Mouse (Mus musculus): Measurements from ENCODE around the gene Nmur1. TPM values are rescaled to one million over a fixed set of nuclear protein-coding genes. Genes with fewer than 3 reads are reported as not detected.
"Not testable (repeated sequence)": the region's sequence is repeated elsewhere in the genome, so short reads cannot be mapped to it uniquely, and the experiment has no call there.

Nmur1 gene
- not detected for total RNA-seq (2021)
- long read RNA-seq, experiment 1, result 0 reads
- long read RNA-seq, experiment 2, result 0 reads

DNA sequence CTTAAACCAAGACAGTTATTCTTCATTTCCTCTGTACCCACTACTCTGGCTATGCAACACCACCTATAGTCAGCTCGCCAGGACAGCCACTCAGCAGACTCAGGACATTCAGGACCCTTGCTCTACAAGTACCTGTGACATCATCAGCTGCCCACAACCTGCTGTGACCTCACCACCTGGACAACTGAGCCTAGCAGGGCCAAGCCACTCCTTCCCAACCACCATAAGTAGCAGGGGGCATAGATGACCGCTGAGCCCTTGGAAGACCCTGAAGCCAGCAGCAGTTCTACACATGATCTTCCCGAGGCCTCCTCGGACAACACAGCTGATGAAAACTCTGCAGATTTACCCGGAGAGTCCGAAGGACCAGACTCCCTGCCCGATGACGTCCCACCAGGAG, at the start of gene Nmur1, which contains the start of gene Tex44:
TSS of gene Nmur1 (minus strand) at position 101 of the 400 bp plus-strand sequence.
TSS of gene Tex44 (plus strand) at position 202 of the 400 bp plus-strand sequence.
- intact Hi-C loops (cut with DNase I), result loop anchor here (10.0 kb wide), 1 partner anchor 51 kb away; no protein-coding TSS in a partner anchor
- DNase-seq (ENCODE audit: extremely low spot score in 1 of 2, low spot score in 2 of 2), result no peak
- Histone ChIP-seq H3K4me3 (no peak within 1 kb of the TSS), H3K27ac (no peak within 1 kb of the TSS)
- TF ChIP-seq CTCF (IDR thresholded peaks at IDR 0.05), result no peak

DNA sequence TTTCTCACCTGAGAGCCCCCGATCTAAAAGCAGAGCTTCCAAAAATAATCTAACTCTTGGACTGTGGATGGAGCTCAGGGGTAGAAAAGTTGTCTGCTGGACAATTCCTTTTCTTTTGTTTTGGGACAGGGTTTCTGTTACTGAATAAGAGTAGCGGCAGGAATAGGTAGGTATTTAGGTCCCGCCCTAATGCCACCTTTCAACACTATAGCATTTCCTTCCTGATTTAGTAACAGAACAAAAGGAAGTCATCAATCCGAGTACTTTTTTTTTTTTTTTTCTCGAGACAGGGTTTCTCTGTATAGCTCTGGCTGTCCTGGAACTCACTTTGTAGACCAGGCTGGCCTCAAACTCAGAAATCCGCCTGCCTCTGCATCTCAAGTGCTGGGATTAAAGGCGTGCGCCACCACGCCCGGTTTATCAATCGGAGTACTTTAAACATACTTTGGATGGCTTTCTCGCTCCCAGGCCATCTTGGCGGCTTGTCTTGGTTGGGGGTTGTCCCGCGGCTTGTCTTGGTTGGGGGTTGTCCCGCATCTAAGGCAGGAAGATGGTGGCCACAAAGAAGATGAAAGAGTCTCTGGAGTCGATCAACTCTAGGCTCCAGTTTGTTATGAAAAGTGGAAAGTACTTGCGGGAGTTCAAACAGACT, 47.2 kb upstream of the Nmur1 start:
- DNase-seq (ENCODE audit: extremely low spot score in 1 of 2, low spot score in 2 of 2), result no peak
- TF ChIP-seq CTCF (IDR thresholded peaks at IDR 0.05), result no peak
- H3K27ac ChIP-seq, result peak overlapping the region; percentile 88
- no peak overlapping the region for H3K4me3 ChIP-seq
- intact Hi-C loops (cut with DNase I), result loop anchor here (2.0 kb wide), 1 partner anchor 28 kb away; no protein-coding TSS in a partner anchor

DNA sequence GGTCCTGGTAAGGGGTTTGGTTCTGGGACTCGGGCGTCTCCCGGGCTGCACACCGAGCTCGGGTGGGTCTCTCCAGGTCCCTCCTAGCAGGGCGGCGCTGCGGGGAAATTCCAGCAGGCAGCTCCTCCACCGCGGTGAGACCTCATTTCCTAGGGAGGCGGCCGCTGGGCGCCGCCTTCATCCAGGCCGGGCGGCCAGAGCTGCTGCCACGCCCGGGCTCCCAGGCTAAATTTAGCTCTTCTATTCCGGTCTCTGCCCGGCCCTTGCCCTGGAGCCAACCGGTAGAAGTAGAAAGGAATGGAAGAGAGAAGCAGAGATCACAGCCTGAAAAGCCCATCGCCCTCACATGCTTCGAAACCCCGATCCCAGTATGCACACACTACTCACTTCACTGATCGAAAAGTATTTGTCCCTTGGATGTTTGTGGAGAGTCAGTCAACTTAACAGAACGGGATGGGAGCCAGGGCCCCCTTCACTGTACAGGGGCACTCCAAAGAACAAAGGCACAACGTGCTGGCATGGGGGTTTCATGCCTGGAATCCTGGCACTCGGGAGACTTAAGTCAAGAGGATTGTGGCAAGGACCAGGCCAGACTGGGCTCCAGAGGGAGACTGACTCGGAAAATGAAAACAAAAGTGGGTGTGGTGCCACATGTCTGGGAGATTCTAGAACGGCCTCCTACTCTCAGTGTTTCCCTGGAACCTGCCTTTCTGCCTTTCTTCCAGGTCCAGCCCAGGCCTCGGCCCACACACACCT, 46.3 kb upstream of the Nmur1 start:
- Histone ChIP-seq H3K27ac (peak overlapping the region; percentile 88), H3K4me3 (peak overlapping the region; percentile 27)
- intact Hi-C loops (cut with DNase I), result loop anchor here (2.0 kb wide), 1 partner anchor 28 kb away; no protein-coding TSS in a partner anchor
- peak in 1 of 2 experiments; percentile 37 for DNase-seq (ENCODE audit: extremely low spot score in 1 of 2, low spot score in 2 of 2)
- no peak for TF ChIP-seq CTCF (IDR thresholded peaks at IDR 0.05)

DNA sequence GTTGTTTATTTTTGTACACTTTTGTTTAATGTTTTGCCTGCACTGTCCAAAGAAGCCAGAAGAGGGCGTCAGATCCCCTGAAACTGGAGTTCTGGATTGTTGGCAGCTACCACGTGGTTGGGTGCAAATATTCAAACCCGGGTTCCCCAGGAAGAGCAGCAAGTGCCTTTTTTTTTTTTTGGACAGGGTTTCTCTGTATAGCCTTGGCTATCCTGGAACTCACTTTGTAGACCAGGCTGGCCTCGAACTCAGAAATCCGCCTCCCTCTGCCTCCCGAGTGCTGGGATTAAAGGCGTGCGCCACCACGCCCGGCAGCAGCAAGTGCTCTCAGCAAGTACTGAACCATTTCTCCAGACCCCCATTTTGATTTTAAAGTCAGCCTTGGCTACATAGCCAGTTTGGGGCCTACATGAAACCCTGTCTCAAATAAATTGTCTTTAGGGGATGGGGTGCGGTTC, 45.5 kb upstream of the Nmur1 start:
- peak; percentile 54 for TF ChIP-seq CTCF (IDR thresholded peaks at IDR 0.05)

DNA sequence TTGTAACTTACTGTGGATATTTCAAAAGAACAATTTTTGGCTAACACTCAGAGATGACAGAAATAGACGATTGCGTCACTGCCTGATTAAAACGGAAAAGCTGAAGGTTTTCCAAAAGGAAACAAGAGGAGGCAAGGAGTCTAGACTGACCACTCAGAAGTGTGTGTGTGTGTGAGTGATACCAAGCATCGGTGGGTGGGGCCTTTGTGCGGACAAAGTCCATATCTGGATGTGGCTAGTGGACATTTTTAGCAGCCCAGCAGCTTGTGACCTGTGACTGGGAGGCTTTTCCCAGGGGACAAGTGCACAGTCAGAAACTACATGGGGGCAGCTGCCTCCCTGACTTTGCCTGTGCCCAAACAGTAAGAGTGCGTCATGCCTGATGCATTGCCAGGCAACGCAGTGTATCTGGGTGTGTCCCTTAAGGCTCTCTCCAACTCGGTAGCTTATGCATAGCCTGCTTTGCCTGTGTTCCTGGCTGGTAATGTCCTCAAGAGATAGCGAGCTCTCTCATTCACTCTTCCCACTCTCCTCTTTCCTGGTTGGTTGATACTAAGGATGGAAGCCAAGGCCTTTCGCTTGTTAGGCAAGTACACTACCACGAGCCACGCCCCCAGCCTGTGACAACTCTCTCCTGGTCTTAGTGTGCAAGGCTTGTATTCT, 44.6 kb upstream of the Nmur1 start:
- H3K27ac ChIP-seq, result peak overlapping the region; percentile 86
- intact Hi-C loops (cut with DNase I), result loop anchor here (2.0 kb wide), 1 partner anchor 28 kb away; no protein-coding TSS in a partner anchor
- peak in 1 of 2 experiments; percentile 57 for DNase-seq (ENCODE audit: extremely low spot score in 1 of 2, low spot score in 2 of 2)
- no peak overlapping the region for H3K4me3 ChIP-seq
- TF ChIP-seq CTCF (IDR thresholded peaks at IDR 0.05), result no peak

More for the DNA sequence above, 45.5 kb upstream of the Nmur1 start:
- DNase-seq (ENCODE audit: extremely low spot score in 1 of 2, low spot score in 2 of 2); H3K4me3 ChIP-seq: not testable (repeated sequence)
- H3K27ac ChIP-seq, result peak overlapping the region; percentile 88
- intact Hi-C loops (cut with DNase I), result loop anchor here (2.0 kb wide), 1 partner anchor 29 kb away; no protein-coding TSS in a partner anchor

DNA sequence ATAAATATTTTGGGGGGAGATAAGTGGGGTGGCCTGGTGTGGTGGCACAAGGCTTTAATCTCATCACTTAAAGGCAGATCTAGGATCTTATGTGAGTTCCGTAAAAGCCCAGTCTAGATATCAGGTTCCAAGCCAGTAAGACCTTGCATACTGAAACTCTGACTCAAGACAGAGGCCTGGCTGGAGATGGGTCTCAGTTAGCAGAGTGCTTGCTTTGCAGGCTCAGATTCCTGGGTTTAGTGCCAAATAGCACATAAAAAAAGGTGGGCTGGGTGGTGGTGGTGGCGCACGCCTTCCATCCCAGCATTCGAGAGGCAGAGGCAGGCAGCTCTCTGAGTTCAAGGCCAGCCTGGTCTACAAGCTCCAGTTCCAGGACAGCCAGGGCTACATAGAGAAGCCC, 43.8 kb upstream of the Nmur1 start:
- no peak for DNase-seq (ENCODE audit: extremely low spot score in 1 of 2, low spot score in 2 of 2)
- Histone ChIP-seq H3K27ac (peak overlapping the region; percentile 86; the same call in 1 of the 2 replicates), H3K4me3 (no peak overlapping the region)
- intact Hi-C loops (cut with DNase I), result loop anchor here (2.0 kb wide), 1 partner anchor 27 kb away; no protein-coding TSS in a partner anchor
- TF ChIP-seq CTCF (IDR thresholded peaks at IDR 0.05), result no peak

DNA sequence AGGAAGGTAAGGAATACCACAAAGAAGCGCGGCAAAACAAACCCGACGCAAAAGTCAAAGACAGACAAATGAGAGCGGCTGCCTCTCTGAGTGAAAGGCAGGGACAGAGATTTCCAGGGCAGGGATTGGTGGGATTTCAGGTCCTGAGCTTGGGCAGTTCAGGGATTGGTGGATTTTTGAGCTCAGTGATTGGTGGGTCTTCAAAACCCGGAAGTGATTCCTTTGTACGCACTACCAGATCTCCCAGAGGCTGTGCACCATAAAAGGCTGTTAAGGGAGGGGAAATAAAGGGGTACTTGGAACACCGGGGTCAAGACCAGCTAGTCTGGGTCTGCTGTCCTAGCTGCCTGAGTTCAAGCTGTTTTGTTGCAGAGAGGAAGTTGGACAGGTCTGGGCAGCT, 41.4 kb upstream of the Nmur1 start:
- no peak for TF ChIP-seq CTCF (IDR thresholded peaks at IDR 0.05)
- no peak for DNase-seq (ENCODE audit: extremely low spot score in 1 of 2, low spot score in 2 of 2)
- no peak overlapping the region for H3K4me3 ChIP-seq
- intact Hi-C loops (cut with DNase I), result no loop called here
- no peak overlapping the region for H3K27ac ChIP-seq

DNA sequence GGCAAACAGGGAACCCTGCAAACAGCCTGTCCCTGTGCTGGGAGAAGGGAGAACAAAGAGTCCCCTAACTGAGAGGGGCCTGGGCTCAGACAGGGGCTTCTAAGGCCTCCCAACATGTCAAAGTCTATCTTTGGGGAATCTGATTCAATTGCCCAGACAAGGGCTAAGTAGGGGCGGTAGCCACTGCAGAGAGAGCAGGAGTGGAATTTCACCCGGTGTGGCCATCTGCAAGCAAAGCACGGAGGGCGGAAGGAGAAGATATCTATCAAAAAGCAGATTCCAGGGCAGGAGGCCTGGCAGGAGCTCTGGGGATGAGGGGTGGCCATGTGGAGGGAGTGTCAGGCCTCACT, 38.8 kb upstream of the Nmur1 start:
- intact Hi-C loops (cut with DNase I), result no loop called here
- no peak overlapping the region for H3K27ac ChIP-seq
- DNase-seq (ENCODE audit: extremely low spot score in 1 of 2, low spot score in 2 of 2), result no peak

DNA sequence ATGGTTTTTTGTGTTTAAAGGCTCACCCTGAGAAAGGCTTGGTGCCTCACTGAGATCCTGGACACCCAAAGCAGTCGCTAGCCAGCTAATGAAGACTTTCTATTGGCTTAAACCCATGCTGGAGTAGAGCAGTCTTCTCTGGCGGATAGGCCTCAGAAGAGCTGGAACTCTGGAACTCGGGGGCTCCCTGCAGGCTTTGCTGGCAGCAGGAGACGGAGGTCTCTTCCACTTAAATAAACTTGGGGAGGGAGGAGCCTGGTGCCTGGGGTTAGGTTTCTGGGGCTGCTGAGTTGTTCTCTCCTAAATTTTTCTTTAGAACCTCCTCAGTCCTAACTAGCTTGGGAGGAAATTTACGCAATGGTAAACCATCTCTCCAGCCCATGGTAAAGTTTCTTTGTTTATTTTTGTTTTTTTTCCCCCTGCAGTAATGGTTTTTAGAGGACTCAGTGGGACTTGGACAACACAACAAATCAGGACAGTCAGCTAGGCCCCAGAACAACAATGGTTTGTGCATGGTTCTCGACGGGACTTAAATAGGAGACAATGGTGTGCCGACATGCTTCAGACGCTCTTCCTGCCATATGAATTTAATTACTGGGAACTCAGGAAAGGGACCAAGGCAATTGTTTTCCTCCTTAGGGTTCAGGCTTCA, 38.3 kb upstream of the Nmur1 start:
- DNase-seq (ENCODE audit: extremely low spot score in 1 of 2, low spot score in 2 of 2), result no peak
- intact Hi-C loops (cut with DNase I), result no loop called here
- Histone ChIP-seq H3K27ac (no peak overlapping the region), H3K4me3 (no peak overlapping the region)
- TF ChIP-seq CTCF (IDR thresholded peaks at IDR 0.05), result no peak

More for the DNA sequence above, 38.8 kb upstream of the Nmur1 start:
- no peak overlapping the region for H3K4me3 ChIP-seq
- no peak for TF ChIP-seq CTCF (IDR thresholded peaks at IDR 0.05)

DNA sequence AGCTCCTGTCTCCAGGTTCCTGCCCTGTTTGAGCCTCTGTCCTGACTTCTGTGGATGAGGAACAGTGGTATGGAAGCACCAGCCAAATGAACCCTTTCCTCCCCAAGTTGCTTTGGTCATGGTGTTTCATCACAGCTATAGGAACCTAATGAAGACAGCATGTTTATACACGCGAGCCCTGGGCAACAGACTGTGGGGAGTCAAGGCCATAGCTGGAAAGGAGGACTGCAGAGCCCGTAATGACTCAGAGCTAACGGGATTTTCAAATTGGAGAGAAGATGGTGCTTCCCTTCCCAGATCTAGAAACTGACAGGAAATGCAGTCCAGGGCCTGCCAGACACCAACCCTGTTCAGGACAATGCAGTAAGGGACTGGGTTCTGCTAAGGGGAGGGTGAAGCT, 33.3 kb upstream of the Nmur1 start:
- H3K4me3 ChIP-seq, result no peak overlapping the region
- H3K27ac ChIP-seq, result no peak overlapping the region
- no peak for TF ChIP-seq CTCF (IDR thresholded peaks at IDR 0.05)
- DNase-seq (ENCODE audit: extremely low spot score in 1 of 2, low spot score in 2 of 2), result no peak
- intact Hi-C loops (cut with DNase I), result no loop called here

DNA sequence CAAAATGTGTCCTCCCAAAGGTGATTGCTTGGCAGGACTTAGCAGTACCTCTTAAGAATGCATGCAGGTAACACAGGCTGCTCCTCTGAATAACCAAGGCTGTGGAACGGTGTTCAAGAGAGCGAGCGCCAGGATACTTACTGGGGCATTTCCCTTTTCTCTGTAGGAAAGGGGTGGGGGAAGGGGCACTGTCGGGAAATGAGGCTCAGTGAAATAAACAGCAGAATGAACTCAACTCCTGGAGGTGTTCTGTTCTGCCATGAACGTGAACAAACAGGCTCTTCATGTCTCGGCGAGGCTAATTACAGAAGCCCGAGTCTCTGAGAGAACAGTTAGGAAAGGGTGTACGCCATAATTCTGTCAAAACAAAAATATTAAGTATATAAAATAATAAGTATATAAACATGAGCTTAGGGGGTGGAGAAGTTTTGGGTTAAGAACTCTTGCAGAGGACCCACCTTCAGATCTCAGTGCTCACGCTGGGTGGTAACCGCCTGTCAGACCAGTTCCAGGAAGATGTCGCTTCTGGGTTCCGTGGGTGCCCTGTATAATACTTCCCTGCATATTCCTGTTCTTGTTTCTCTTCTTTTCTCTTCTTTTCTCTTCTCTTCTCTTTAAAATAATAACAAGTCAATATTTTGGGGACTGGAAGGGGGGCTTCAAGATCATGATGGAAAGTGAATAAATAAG, 31.0 kb upstream of the Nmur1 start:
- H3K4me3 ChIP-seq, result no peak overlapping the region
- TF ChIP-seq CTCF (IDR thresholded peaks at IDR 0.05), result no peak
- intact Hi-C loops (cut with DNase I), result no loop called here
- no peak overlapping the region for H3K27ac ChIP-seq
- DNase-seq (ENCODE audit: extremely low spot score in 1 of 2, low spot score in 2 of 2), result no peak
